Mouse (Mus musculus): ENCODE results near the gene 4930469K13Rik. TPM values are rescaled to one million over a fixed set of nuclear protein-coding genes. Genes with fewer than 3 reads are reported as not detected.
"Not testable (repeated sequence)": the region's sequence is repeated elsewhere in the genome, so short reads cannot be mapped to it uniquely, and the experiment has no call there.

Gene 4930469K13Rik
- total RNA-seq (2014; rRNA removed), result 0.78 TPM in 1 of 2 replicates, not detected in the other
- polyA plus RNA-seq (2015; fragmentation: Nextera tagmentation; extraction: Ambion mirVana), result 3.6 and 5.2 TPM in 2 replicates

GRCm38 (mm10) chr11:34098422-34098821 is at the start of gene 4930469K13Rik:
Gene 4930469K13Rik, minus strand, starts transcription at chr11:34098554.
- ATAC-seq (peak; percentile 76), DNase-seq (ENCODE audit: low spot score) (peak; percentile 68)
- Histone ChIP-seq H3K27me3 (ENCODE audit: insufficient read depth, low read length) (no peaks in the 10 kb centered on the region), H3K27ac (no peak within 1 kb of the TSS), H3K9me3 (ENCODE audit: low read length) (no peaks in the 10 kb centered on the region), H3K9ac (replicated peaks; ENCODE audit: low read length) (no peak within 1 kb of the TSS), H3K4me1 (ENCODE audit: insufficient read depth, low read length) (no peaks in the 10 kb centered on the region; the same call in 1 of the 2 replicates), H3K4me3 (ENCODE audit: low read length) (no peak within 1 kb of the TSS), H3K4me2 (ENCODE audit: low read depth, low read length) (no peak within 1 kb of the TSS), H3K36me3 (ENCODE audit: insufficient read depth, low read length) (no peaks in the 10 kb centered on the region)
- WGBS, result 87% methylated on average over 10 of the region's 10 CpGs
- no peak for TF ChIP-seq CTCF (IDR thresholded peaks at IDR 0.05; ENCODE audit: low read depth)

GRCm38 (mm10) chr11:34146934-34147333 is 48.6 kb upstream of the 4930469K13Rik start:
- WGBS, result 80% methylated on average over 5 of the region's 5 CpGs
- TF ChIP-seq CTCF (IDR thresholded peaks at IDR 0.05; ENCODE audit: low read depth), result peak; percentile 47

GRCm38 (mm10) chr11:34144421-34144820 is 46.1 kb upstream of the 4930469K13Rik start:
- no peak overlapping the region for H3K27ac ChIP-seq
- no peaks in the 10 kb centered on the region for H3K9me3 ChIP-seq (ENCODE audit: low read length)
- no peak for TF ChIP-seq CTCF (IDR thresholded peaks at IDR 0.05; ENCODE audit: low read depth)
- DNase-seq (ENCODE audit: low spot score) (peak; percentile 20), ATAC-seq (no peak)
- no peak overlapping the region for H3K4me3 ChIP-seq (ENCODE audit: low read length)
- H3K27me3 ChIP-seq (ENCODE audit: insufficient read depth, low read length), result no peaks in the 10 kb centered on the region
- no peak overlapping the region for H3K4me2 ChIP-seq (ENCODE audit: low read depth, low read length)
- 42% methylated on average over 4 of the region's 4 CpGs for WGBS
- H3K36me3 ChIP-seq (ENCODE audit: insufficient read depth, low read length), result no peaks in the 10 kb centered on the region
- H3K4me1 ChIP-seq (ENCODE audit: insufficient read depth, low read length), result no peaks in the 10 kb centered on the region
- no peak overlapping the region for H3K9ac ChIP-seq (replicated peaks; ENCODE audit: low read length)

More at GRCm38 (mm10) chr11:34146934-34147333, 48.6 kb upstream of the 4930469K13Rik start:
- DNase-seq (ENCODE audit: low spot score) (no peak), ATAC-seq (no peak)
- no peaks in the 10 kb centered on the region for H3K36me3 ChIP-seq (ENCODE audit: insufficient read depth, low read length)
- H3K9me3 ChIP-seq (ENCODE audit: low read length), result no peaks in the 10 kb centered on the region
- no peak overlapping the region for H3K4me2 ChIP-seq (ENCODE audit: low read depth, low read length)
- H3K4me1 ChIP-seq (ENCODE audit: insufficient read depth, low read length), result no peaks in the 10 kb centered on the region
- no peak overlapping the region for H3K27ac ChIP-seq
- no peak overlapping the region for H3K9ac ChIP-seq (replicated peaks; ENCODE audit: low read length)
- H3K4me3 ChIP-seq (ENCODE audit: low read length), result no peak overlapping the region
- H3K27me3 ChIP-seq (ENCODE audit: insufficient read depth, low read length), result no peaks in the 10 kb centered on the region

- no peak for ATAC-seq
- DNase-seq (ENCODE audit: low spot score), result no peak
- Histone ChIP-seq H3K9me3 (ENCODE audit: low read length) (no peaks in the 10 kb centered on the region), H3K4me1 (ENCODE audit: insufficient read depth, low read length) (no peaks in the 10 kb centered on the region), H3K4me3 (ENCODE audit: low read length) (no peak overlapping the region), H3K9ac (replicated peaks; ENCODE audit: low read length) (no peak overlapping the region), H3K27me3 (ENCODE audit: insufficient read depth, low read length) (no peaks in the 10 kb centered on the region), H3K36me3 (ENCODE audit: insufficient read depth, low read length) (no peaks in the 10 kb centered on the region), H3K4me2 (ENCODE audit: low read depth, low read length) (no peak overlapping the region), H3K27ac (no peak overlapping the region)
- 79% methylated on average over 5 of the region's 5 CpGs for WGBS
- TF ChIP-seq CTCF (IDR thresholded peaks at IDR 0.05; ENCODE audit: low read depth), result no peak
Observed at GRCm38 (mm10) chr11:34143984-34144383, 45.6 kb upstream of the 4930469K13Rik start.

GRCm38 (mm10) chr11:34139296-34139695 is 40.9 kb upstream of the 4930469K13Rik start:
- H3K9me3 ChIP-seq (ENCODE audit: low read length), result no peaks in the 10 kb centered on the region
- no peak overlapping the region for H3K4me3 ChIP-seq (ENCODE audit: low read length)
- H3K36me3 ChIP-seq (ENCODE audit: insufficient read depth, low read length), result no peaks in the 10 kb centered on the region
- ATAC-seq, result peak; percentile 15; the same call in 1 of the 2 replicates
- WGBS, result 55% methylated on average over 8 of the region's 8 CpGs
- DNase-seq (ENCODE audit: low spot score), result peak; percentile 44
- TF ChIP-seq CTCF (IDR thresholded peaks at IDR 0.05; ENCODE audit: low read depth), result no peak
- no peaks in the 10 kb centered on the region for H3K27me3 ChIP-seq (ENCODE audit: insufficient read depth, low read length)
- no peak overlapping the region for H3K9ac ChIP-seq (replicated peaks; ENCODE audit: low read length)
- H3K4me2 ChIP-seq (ENCODE audit: low read depth, low read length), result no peak overlapping the region
- no peak overlapping the region for H3K27ac ChIP-seq
- no peaks in the 10 kb centered on the region for H3K4me1 ChIP-seq (ENCODE audit: insufficient read depth, low read length)

GRCm38 (mm10) chr11:34128412-34128811 is 30.1 kb upstream of the 4930469K13Rik start:
- TF ChIP-seq CTCF (IDR thresholded peaks at IDR 0.05; ENCODE audit: low read depth), result no peak
- Histone ChIP-seq H3K27ac (no peak overlapping the region), H3K4me2 (ENCODE audit: low read depth, low read length) (no peak overlapping the region), H3K4me3 (ENCODE audit: low read length) (no peak overlapping the region), H3K4me1 (ENCODE audit: insufficient read depth, low read length) (no peaks in the 10 kb centered on the region), H3K27me3 (ENCODE audit: insufficient read depth, low read length) (no peaks in the 10 kb centered on the region), H3K9ac (replicated peaks; ENCODE audit: low read length) (no peak overlapping the region), H3K36me3 (ENCODE audit: insufficient read depth, low read length) (no peaks in the 10 kb centered on the region), H3K9me3 (ENCODE audit: low read length) (no peaks in the 10 kb centered on the region)
- ATAC-seq (no peak), DNase-seq (ENCODE audit: low spot score) (no peak)
- WGBS, result 91% methylated on average over 2 of the region's 2 CpGs

GRCm38 (mm10) chr11:34125727-34126126 is 27.4 kb upstream of the 4930469K13Rik start:
- not testable (repeated sequence) for H3K4me3 ChIP-seq (ENCODE audit: low read length); H3K4me2 ChIP-seq (ENCODE audit: low read depth, low read length); ATAC-seq; H3K9me3 ChIP-seq (ENCODE audit: low read length); H3K36me3 ChIP-seq (ENCODE audit: insufficient read depth, low read length); H3K27me3 ChIP-seq (ENCODE audit: insufficient read depth, low read length); H3K9ac ChIP-seq (replicated peaks; ENCODE audit: low read length); DNase-seq (ENCODE audit: low spot score); H3K27ac ChIP-seq; H3K4me1 ChIP-seq (ENCODE audit: insufficient read depth, low read length)
- 86% methylated on average over 3 of the region's 3 CpGs for WGBS
